Mouse (Mus musculus): Measurements from ENCODE around the gene Fam189a2.

GRCm38 (mm10) chr19:24018396-24018795, 12.4 kb downstream of the Fam189a2 start:
- TF ChIP-seq CTCF (IDR thresholded peaks at IDR 0.05; ENCODE audit: control insufficient read depth, insufficient read depth, insufficient replicate concordance, low read depth, low read length) (no peak), POLR2A (IDR thresholded peaks at IDR 0.05; ENCODE audit: control insufficient read depth, low read depth, low read length) (no peak)
